In genomic region chr1:63457801-63458519, GRCm38 (mm10) we compare ENCODE assay signal across 15 mouse cellular contexts. TPM values are rescaled to one million over a fixed set of nuclear protein-coding genes. Genes with fewer than 3 reads are reported as not detected.
A peak's percentile ranks its signal among the peaks of the same experiment; 100 is the strongest.
DNase-seq lines count a peak whose midpoint lies in the region; ATAC-seq and TF ChIP-seq lines count a peak whose summit lies in the region.
"Had no signal": no experiment of that assay in that cellular context is flagged by ENCODE, and none has a peak within 500 bp of the region (broad histone marks: within the 10 kb centered on the region; RNA-seq: fewer than 3 reads in every experiment).

No protein-coding gene starts in this region.

- peaks cover 13% of the 10 kb centered on the region for H3K4me1 ChIP-seq in forebrain, embryonic 13.5 days
- peaks cover 11% of the 10 kb centered on the region for H3K4me1 ChIP-seq in forebrain, embryonic 12.5 days
- no peaks in the 10 kb centered on the region for H3K4me1 ChIP-seq in neural tube, embryonic 11.5 days (ENCODE audit: control insufficient read depth, insufficient read depth, low read length)

- no peaks in the 10 kb centered on the region for H3K36me3 ChIP-seq in forebrain, embryonic 13.5 days (ENCODE audit: poor library complexity, severe bottlenecking)
- H3K36me3 ChIP-seq in forebrain, embryonic 12.5 days (replicated peaks), result no peaks in the 10 kb centered on the region
- no peaks in the 10 kb centered on the region for H3K36me3 ChIP-seq in neural tube, embryonic 11.5 days (ENCODE audit: control insufficient read depth, insufficient read depth, low read length)
- H3K36me3 ChIP-seq: neural tube, embryonic 13.5 days had no signal

- H3K27ac ChIP-seq in forebrain, embryonic 13.5 days, result peak overlapping the region; percentile 2; the same call in 1 of the 2 replicates
- no peak overlapping the region for H3K27ac ChIP-seq in forebrain, embryonic 12.5 days
- H3K27ac ChIP-seq in neural tube, embryonic 11.5 days (ENCODE audit: low read depth, low read length), result no peak overlapping the region
- no peak overlapping the region for H3K27ac ChIP-seq in gastrocnemius, adult 2 months
- H3K27ac ChIP-seq: liver, embryonic 14.5 days; neural tube, embryonic 13.5 days had no signal

- intact Hi-C loops in gastrocnemius, adult 2 months (cut with DNase I), result no loop called here

- H3K9me3 ChIP-seq in forebrain, embryonic 13.5 days (replicated peaks), result no peaks in the 10 kb centered on the region
- H3K9me3 ChIP-seq in forebrain, embryonic 12.5 days, result no peaks in the 10 kb centered on the region
- H3K9me3 ChIP-seq in neural tube, embryonic 11.5 days (ENCODE audit: control insufficient read depth, low read length), result no peaks in the 10 kb centered on the region
- H3K9me3 ChIP-seq: neural tube, embryonic 13.5 days had no signal

- H3K9ac ChIP-seq in forebrain, embryonic 13.5 days, result no peak overlapping the region
- no peak overlapping the region for H3K9ac ChIP-seq in forebrain, embryonic 12.5 days
- no peak overlapping the region for H3K9ac ChIP-seq in neural tube, embryonic 11.5 days (ENCODE audit: low read length)
- H3K9ac ChIP-seq: liver, embryonic 14.5 days; neural tube, embryonic 13.5 days had no signal

- H3K4me2 ChIP-seq in forebrain, embryonic 13.5 days, result no peak overlapping the region
- H3K4me2 ChIP-seq in forebrain, embryonic 12.5 days, result no peak overlapping the region
- no peak overlapping the region for H3K4me2 ChIP-seq in neural tube, embryonic 11.5 days (ENCODE audit: low read depth)
- H3K4me2 ChIP-seq: neural tube, embryonic 13.5 days had no signal

- peak; percentile 40 for DNase-seq in neural tube, embryonic 11.5 days (ENCODE audit: low spot score)
- DNase-seq in neural tube, embryonic 10.5 days (ENCODE audit: extremely low spot score, low spot score), result no peak
- peak; percentile 77 to 81 for DNase-seq in cerebellum, postnatal 14 days
- peak; percentile 51 for DNase-seq in mesoderm, embryonic 11.5 days (ENCODE audit: low read depth, low spot score)
- no peak for DNase-seq in gastrocnemius, postnatal 25 days
- DNase-seq in gastrocnemius, adult 2 months, result no peak
- DNase-seq: adrenal gland, postnatal 10 days; kidney, postnatal 25 days; right cerebral cortex, postnatal 4 days; thymus, adult 18-20 months had no signal

- H3K27me3 ChIP-seq in forebrain, embryonic 13.5 days, result no peaks in the 10 kb centered on the region
- no peaks in the 10 kb centered on the region for H3K27me3 ChIP-seq in forebrain, embryonic 12.5 days
- H3K27me3 ChIP-seq in neural tube, embryonic 11.5 days (ENCODE audit: control insufficient read depth, insufficient read depth, low read length), result no peaks in the 10 kb centered on the region
- H3K27me3 ChIP-seq: neural tube, embryonic 13.5 days had no signal

- no peak overlapping the region for H3K4me3 ChIP-seq in forebrain, embryonic 13.5 days
- H3K4me3 ChIP-seq in forebrain, embryonic 12.5 days (replicated peaks), result no peak overlapping the region
- no peak overlapping the region for H3K4me3 ChIP-seq in neural tube, embryonic 11.5 days (ENCODE audit: low read depth, low read length)
- no peak overlapping the region for H3K4me3 ChIP-seq in gastrocnemius, adult 2 months
- H3K4me3 ChIP-seq: neural tube, embryonic 13.5 days had no signal

- 69% methylated on average over 8 of the region's 8 CpGs for WGBS in forebrain, embryonic 13.5 days
- WGBS in forebrain, embryonic 12.5 days, result 74% methylated on average over 8 of the region's 8 CpGs
- WGBS in neural tube, embryonic 11.5 days, result 65% methylated on average over 8 of the region's 8 CpGs

- ATAC-seq in forebrain, embryonic 13.5 days, result no peak
- ATAC-seq in forebrain, embryonic 12.5 days (ENCODE audit: low FRiP score), result no peak
- no peak for ATAC-seq in neural tube, embryonic 11.5 days (ENCODE audit: insufficient read depth, low FRiP score, low TSS enrichment)

- no peak for TF ChIP-seq CTCF in gastrocnemius, adult 2 months (IDR thresholded peaks at IDR 0.05)

RNA-seq across cellular contexts. Expression of gene Adam23, which starts 12.3 kb away (rescaled TPM):
- 8.9 and 10.0 TPM in 2 replicates for polyA plus RNA-seq in forebrain, embryonic 13.5 days (2015; fragmentation: Nextera tagmentation; extraction: Ambion mirVana)
- 11.5 and 13.4 TPM in 2 replicates for polyA plus RNA-seq in forebrain, embryonic 12.5 days (2016; fragmentation: Nextera tagmentation; extraction: Ambion mirVana)
- polyA plus RNA-seq in neural tube, embryonic 11.5 days (2014; fragmentation: Nextera tagmentation; extraction: Ambion mirVana), result 5.5 and 6.5 TPM in 2 replicates
- 1 to 10 TPM; 1.3 to 2.3 TPM for total RNA-seq in gastrocnemius, postnatal 25 days (2021)
- total RNA-seq in gastrocnemius, adult 2 months (2021), result 1 to 10 TPM in 1 of 2 experiments, under 1 TPM in 1; 0.59 to 1.6 TPM
- total RNA-seq: megakaryocyte-erythroid progenitor cell, adult 5-6 weeks had no signal

Comparison
In these comparisons a context has a peak if more than half of its experiments do, and no peak if none do; other contexts are left out.
1. DNase-seq: peak in neural tube, embryonic 11.5 days (single experiment), cerebellum, postnatal 14 days (2 of 2) and mesoderm, embryonic 11.5 days (single experiment); none in neural tube, embryonic 10.5 days (single experiment), gastrocnemius, postnatal 25 days (single experiment) and gastrocnemius, adult 2 months (single experiment).